Mouse (Mus musculus) limb, embryonic 14.5 days (tissue): ENCODE results near the gene AC129217.1. TPM values are rescaled to one million over a fixed set of nuclear protein-coding genes. Genes with fewer than 3 reads are reported as not detected.
A peak's percentile ranks its signal among the peaks of the same experiment; 100 is the strongest.

Source experiments
- ATAC-seq: fragments of 200-750 bp; cut with Nextera tagmentation; 2 replicates; pipeline ENCODE4 v1.8.0; 2017; ENCODE audit warnings: low read depth, moderate number of reproducible peaks, moderate TSS enrichment; ENCODE audit not compliant: low FRiP score
- DNase-seq: peaks from one replicate; pipeline ENCODE4 v3.0.0-alpha.2; 2015; ENCODE audit warnings: low spot score
- H3K27ac ChIP-seq: fragments of 300-500 bp; sonication (generic); replicated peaks from 2 replicates; pipeline ENCODE4 v1.5.1; 2014; ENCODE audit warnings: low read depth, mild to moderate bottlenecking, low read length, moderate library complexity, mixed read lengths
- H3K27me3 ChIP-seq: fragments of 300-500 bp; sonication (generic); 2 replicates; pipeline ENCODE4 v1.6.1; 2014; ENCODE audit warnings: low read length, mixed read lengths; ENCODE audit not compliant: control insufficient read depth, insufficient read depth
- H3K36me3 ChIP-seq: fragments of 300-500 bp; sonication (generic); 2 replicates; pipeline ENCODE4 v1.6.1; 2014; ENCODE audit warnings: mild to moderate bottlenecking, low read length, moderate library complexity, mixed read lengths; ENCODE audit not compliant: control insufficient read depth, insufficient read depth
- H3K4me1 ChIP-seq: fragments of 300-500 bp; sonication (generic); 2 replicates; pipeline ENCODE4 v1.6.1; 2014; ENCODE audit warnings: antibody characterized with exemption, low read length, mixed read lengths; ENCODE audit not compliant: control insufficient read depth, insufficient read depth
- H3K4me2 ChIP-seq: fragments of 300-500 bp; sonication (generic); replicated peaks from 2 replicates; pipeline ENCODE4 v1.6.1; 2014; ENCODE audit warnings: low read depth, mild to moderate bottlenecking, low read length, moderate library complexity; ENCODE audit not compliant: severe bottlenecking
- H3K4me3 ChIP-seq: fragments of 300-500 bp; sonication (generic); replicated peaks from 2 replicates; pipeline ENCODE4 v1.5.1; 2014; ENCODE audit warnings: low read length
- H3K9ac ChIP-seq: fragments of 300-500 bp; sonication (generic); 2 replicates; pipeline ENCODE4 v1.6.1; 2014; ENCODE audit warnings: mild to moderate bottlenecking, low read depth, low read length, moderate library complexity; ENCODE audit not compliant: severe bottlenecking
- H3K9me3 ChIP-seq: fragments of 300-500 bp; sonication (generic); 2 replicates; pipeline ENCODE4 v1.6.1; 2016; ENCODE audit warnings: low read length; ENCODE audit not compliant: control insufficient read depth
- POLR2A ChIP-seq: fragments of 200-500 bp; IDR thresholded peaks from 2 replicates; pipeline ENCODE4 v1.8.0; 2012; ENCODE audit warnings: inconsistent platforms, mild to moderate bottlenecking, moderate library complexity, borderline replicate concordance; ENCODE audit not compliant: insufficient read depth, insufficient read length; ENCODE audit errors: extremely low read depth
- WGBS: fragments of 180-500 bp; shearing (Covaris S2); extraction: QIAGEN DNeasy Blood & Tissue Kit; methylation state at CpG from one replicate; pipeline ENCODE4 v1.1.7; 2014; 5-methylcytosine and 5-hydroxymethylcytosine counted together
- polyA plus RNA-seq, 2 experiments: library from polyadenylated mRNA; depleted of rRNA in 1 of 2; stranded (reverse) in 1 of 2; unstranded in 1 of 2; fragments of >200 nt; fragmentation: Nextera tagmentation in 1 of 2; extraction: Ambion mirVana in 1 of 2; gene quantifications; 2 replicates each; pipeline versions ENCODE4 v1.2.1 to v1.2.3; 2012 to 2014

The AC129217.1 gene
- polyA plus RNA-seq, 2 experiments: 3.0 TPM; not detected in 1

DNA sequence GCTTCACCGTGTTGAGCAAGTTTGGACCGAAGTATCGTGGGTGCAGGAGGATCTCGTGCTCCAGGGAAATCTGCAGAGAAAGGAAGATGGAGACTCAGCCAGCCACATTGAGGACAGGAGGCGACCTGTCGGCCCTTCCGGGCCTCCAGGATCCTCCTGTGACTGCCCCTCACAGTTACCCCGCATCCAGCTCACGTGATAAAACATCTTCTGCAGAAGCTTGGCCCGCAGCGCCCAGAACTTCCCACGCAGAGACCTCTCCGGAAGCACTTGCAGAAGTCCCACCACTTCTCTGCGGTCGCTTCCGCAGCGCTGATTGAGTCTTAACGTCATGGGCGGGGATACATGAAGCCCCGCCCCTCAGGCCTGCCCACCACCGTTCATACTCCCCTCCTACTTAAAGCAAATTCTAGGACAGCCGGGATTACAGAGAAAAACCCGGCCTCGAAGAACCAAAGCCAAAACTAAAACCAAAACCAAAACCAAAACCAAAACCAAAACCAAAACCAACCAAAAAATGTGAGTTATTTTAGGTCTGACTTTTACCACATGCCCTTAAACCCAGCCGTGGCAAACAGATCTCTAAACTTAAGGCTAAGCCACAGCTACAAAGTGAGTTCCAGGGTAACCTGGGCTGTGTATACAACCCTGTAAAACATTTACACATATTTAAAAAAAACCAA is 31.2 kb upstream of the AC129217.1 start, which contains the start of gene Polr2g:
Gene Polr2g, minus strand, starts transcription at position 314 of the 683 bp plus-strand sequence.
- under 1% methylated on average over 25 of the region's 25 CpGs for WGBS

DNA sequence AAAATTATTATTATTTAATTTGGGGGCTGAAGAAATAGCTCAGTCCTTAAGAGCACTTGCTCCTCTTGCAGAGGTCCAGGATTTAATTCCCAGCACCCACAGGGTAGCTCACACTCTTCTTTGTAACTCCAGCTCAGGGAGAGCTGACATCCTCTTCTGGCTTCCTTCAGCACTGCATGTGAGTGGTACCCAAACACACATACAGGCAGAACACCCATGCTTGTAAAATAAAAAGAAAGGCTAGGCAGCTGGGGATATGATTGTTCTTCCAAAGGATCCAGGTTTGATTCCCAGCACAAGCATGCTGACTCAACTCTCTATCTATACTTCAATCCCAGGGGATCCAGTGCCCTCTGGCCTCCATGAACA is 30.6 kb upstream of the AC129217.1 start:
- no peaks in the 10 kb centered on the region for H3K9me3 ChIP-seq
- peaks cover 12% of the 10 kb centered on the region for H3K4me1 ChIP-seq
- no peak overlapping the region for H3K27ac ChIP-seq
- H3K9ac ChIP-seq: peak overlapping the region; percentile 79; the same call in 1 of the 2 replicates
- no peak for TF ChIP-seq POLR2A
- H3K36me3 ChIP-seq: peaks cover 25% of the 10 kb centered on the region
- peak overlapping the region; percentile 57; the same call in 1 of the 2 replicates for H3K4me2 ChIP-seq
- no peak for DNase-seq
- H3K4me3 ChIP-seq: peak overlapping the region; percentile 81
- ATAC-seq: no peak
- H3K27me3 ChIP-seq: no peaks in the 10 kb centered on the region

More for the DNA sequence above, 31.2 kb upstream of the AC129217.1 start, which contains the start of gene Polr2g:
- peak; percentile 46; the same call in 1 of the 2 replicates for TF ChIP-seq POLR2A
- Histone ChIP-seq H3K36me3 (peaks cover 26% of the 10 kb centered on the region), H3K9ac (peak within 1 kb of the TSS; percentile 79), H3K4me1 (peaks cover 12% of the 10 kb centered on the region), H3K9me3 (no peaks in the 10 kb centered on the region), H3K4me2 (peak within 1 kb of the TSS; percentile 57), H3K27me3 (no peaks in the 10 kb centered on the region), H3K27ac (peak within 1 kb of the TSS; percentile 53; the same call in 1 of the 2 replicates), H3K4me3 (peak within 1 kb of the TSS; percentile 81)
- DNase-seq (peak; percentile 96), ATAC-seq (peak; percentile 75)

DNA sequence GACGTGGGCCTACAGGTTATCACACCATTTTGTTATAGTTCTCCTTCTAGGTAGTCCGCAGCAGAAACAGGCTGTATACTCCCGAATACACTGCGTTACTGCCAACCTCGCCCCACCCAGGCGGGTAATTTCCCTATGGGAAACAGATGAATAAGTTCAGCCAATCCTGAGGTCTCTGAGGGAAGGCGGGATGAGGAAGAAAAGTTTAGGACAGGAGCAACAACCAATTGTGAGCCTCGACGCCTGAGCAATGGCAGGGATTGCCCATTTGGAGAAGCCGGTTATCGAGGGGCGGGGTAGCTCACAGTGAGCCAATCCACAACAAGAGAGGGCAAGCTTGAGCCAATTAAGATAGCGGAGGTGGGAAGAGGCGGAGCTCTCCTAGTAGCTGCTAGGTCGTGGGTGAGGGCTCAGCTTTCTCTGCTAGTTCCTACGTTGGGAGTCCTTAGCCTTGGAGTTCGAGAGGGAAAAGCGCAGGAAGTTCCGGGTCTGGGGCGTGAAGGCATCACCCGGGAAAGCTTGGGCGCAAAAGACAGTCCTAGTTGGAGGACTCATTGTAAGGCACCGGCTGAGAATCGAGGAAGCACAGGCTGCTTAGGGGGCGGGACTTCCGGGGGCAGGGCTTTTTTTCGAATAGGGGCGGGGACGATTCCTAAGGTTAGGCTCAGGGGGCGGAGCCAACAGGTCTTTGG is 27.3 kb upstream of the AC129217.1 start, which contains the start of gene Zbtb3:
Gene Zbtb3, plus strand, starts transcription at position 426 of the 692 bp plus-strand sequence.
- peak; percentile 98 for ATAC-seq
- H3K9ac ChIP-seq: peak within 1 kb of the TSS; percentile 51

DNA sequence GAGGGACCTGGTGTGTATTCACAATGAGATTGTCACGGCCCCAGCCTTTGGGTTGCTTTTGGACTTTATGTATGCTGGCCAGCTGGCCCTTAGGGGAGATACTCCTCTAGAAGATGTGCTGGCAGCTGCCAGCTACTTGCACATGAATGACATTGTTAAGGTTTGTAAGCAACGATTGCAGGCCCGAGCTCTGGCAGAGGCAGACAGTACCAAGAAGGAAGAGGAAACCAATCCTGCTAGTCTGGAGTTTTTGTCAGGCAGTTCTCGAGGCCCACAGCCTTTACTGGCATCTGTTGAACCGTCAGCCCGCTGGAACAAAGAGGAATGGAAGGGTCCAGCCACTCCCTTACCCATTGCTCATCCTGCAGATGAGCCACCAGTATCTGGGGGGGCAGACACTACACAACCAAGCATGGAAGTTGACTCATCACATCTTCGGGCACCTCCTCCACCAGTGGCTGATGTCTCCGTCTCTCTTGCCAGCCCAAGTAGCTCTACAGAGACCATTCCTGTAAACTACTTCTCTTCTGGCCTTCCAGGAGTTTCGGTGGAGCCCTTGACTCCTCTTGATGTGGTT is 26.3 kb upstream of the AC129217.1 start:
- H3K4me1 ChIP-seq: peaks cover 12% of the 10 kb centered on the region
- no peaks in the 10 kb centered on the region for H3K9me3 ChIP-seq
- ATAC-seq (no peak), DNase-seq (no peak)
- no peaks in the 10 kb centered on the region for H3K27me3 ChIP-seq
- no peak for TF ChIP-seq POLR2A
- peaks cover 42% of the 10 kb centered on the region for H3K36me3 ChIP-seq
- peak overlapping the region; percentile 80 for H3K27ac ChIP-seq
- WGBS: 86% methylated on average over 9 of the region's 9 CpGs
- peak overlapping the region; percentile 70 for H3K4me2 ChIP-seq
- no peak overlapping the region for H3K9ac ChIP-seq
- peak overlapping the region; percentile 58; the same call in 1 of the 2 replicates for H3K4me3 ChIP-seq

More for the DNA sequence above, 27.3 kb upstream of the AC129217.1 start, which contains the start of gene Zbtb3:
- no peaks in the 10 kb centered on the region for H3K27me3 ChIP-seq
- peaks cover 12% of the 10 kb centered on the region for H3K4me1 ChIP-seq
- WGBS: under 1% methylated on average over 29 of the region's 30 CpGs
- TF ChIP-seq POLR2A: peak; percentile 45; the same call in 1 of the 2 replicates
- peaks cover 33% of the 10 kb centered on the region for H3K36me3 ChIP-seq
- peak within 1 kb of the TSS; percentile 70 for H3K4me2 ChIP-seq
- H3K9me3 ChIP-seq: no peaks in the 10 kb centered on the region
- H3K4me3 ChIP-seq: peak within 1 kb of the TSS; percentile 58
- DNase-seq: peak; percentile 99
- H3K27ac ChIP-seq: peak within 1 kb of the TSS; percentile 80

DNA sequence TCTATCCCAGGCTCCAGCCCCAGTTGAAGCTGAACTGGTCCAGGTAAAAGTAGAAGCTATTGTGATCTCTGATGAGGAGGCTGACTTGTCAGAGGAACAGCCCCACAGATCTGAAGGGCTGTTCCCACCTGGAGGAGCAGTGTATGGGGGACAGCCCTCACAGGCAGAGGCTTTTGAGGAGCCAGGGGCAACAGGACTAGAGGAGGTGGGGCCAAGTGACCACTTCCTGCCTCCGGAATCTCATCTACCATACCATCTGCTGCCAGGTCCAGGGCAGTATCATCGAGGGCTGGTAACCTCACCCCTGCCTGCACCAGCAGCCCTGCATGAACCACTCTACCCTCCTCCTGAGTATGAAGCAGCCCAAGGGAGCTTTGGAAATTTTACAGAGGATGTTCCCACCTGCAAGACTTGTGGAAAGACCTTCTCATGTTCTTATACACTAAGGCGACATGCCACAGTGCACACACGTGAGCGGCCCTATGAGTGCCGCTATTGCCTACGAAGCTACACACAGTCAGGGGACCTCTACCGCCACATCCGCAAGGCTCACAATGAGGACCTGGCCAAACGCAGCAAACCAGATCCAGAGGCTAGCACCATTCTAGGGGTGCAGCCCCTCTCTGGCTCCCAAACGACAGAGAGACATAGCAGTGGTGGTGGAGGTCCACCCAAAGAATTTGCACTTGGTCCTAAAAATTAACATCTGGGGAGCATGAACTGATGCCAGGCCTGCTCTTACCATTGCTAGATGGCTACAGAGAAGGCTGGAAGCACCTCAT is 25.5 kb upstream of the AC129217.1 start:
- H3K4me1 ChIP-seq: peaks cover 9% of the 10 kb centered on the region
- H3K4me2 ChIP-seq: no peak overlapping the region
- peaks cover 48% of the 10 kb centered on the region for H3K36me3 ChIP-seq
- 90% methylated on average over 11 of the region's 11 CpGs for WGBS
- H3K27me3 ChIP-seq: no peaks in the 10 kb centered on the region
- DNase-seq (no peak), ATAC-seq (no peak)
- no peak overlapping the region for H3K27ac ChIP-seq
- H3K9ac ChIP-seq: no peak overlapping the region
- TF ChIP-seq POLR2A: no peak
- no peak overlapping the region for H3K4me3 ChIP-seq
- no peaks in the 10 kb centered on the region for H3K9me3 ChIP-seq
